Mouse (Mus musculus): ENCODE measurements at regions not wholly inside any gene's neighbourhood (a gene's known extent, or its start where the extent isn't known, plus 50 kb on each side); places are given as distances from the start of the nearest gene placed in this dataset.

GRCm38 (mm10) chr2:45534806-45535205, 417.6 kb upstream of the Zeb2 start:
- TF ChIP-seq POLR2A (IDR thresholded peaks at IDR 0.05; ENCODE audit: borderline replicate concordance, extremely low read depth, low read depth, low read length) (no peak), CTCF (IDR thresholded peaks at IDR 0.05; ENCODE audit: insufficient read depth, low read length) (no peak)
- WGBS = 52% methylated on average over 5 of the region's 5 CpGs
- DNase-seq = no peak
- H3K4me1 ChIP-seq (ENCODE audit: control insufficient read depth, insufficient read depth, low read length) = no peaks in the 10 kb centered on the region
- H3K4me3 ChIP-seq (replicated peaks; ENCODE audit: extremely low read depth, low read depth, low read length) = no peak overlapping the region

- H3K4me3 ChIP-seq (replicated peaks; ENCODE audit: extremely low read depth, low read depth, low read length) = no peak overlapping the region
- TF ChIP-seq CTCF (IDR thresholded peaks at IDR 0.05; ENCODE audit: insufficient read depth, low read length) (no peak), POLR2A (IDR thresholded peaks at IDR 0.05; ENCODE audit: borderline replicate concordance, extremely low read depth, low read depth, low read length) (no peak)
- no peaks in the 10 kb centered on the region; the same call in 1 of the 2 replicates for H3K4me1 ChIP-seq (ENCODE audit: control insufficient read depth, insufficient read depth, low read length)
- no peak for DNase-seq
- WGBS = 77% methylated on average over 5 of the region's 5 CpGs
Measured at GRCm38 (mm10) chr2:45522310-45522709, 405.1 kb upstream of the Zeb2 start.

- no peak overlapping the region for H3K4me3 ChIP-seq (replicated peaks; ENCODE audit: extremely low read depth, low read depth, low read length)
- WGBS = 56% methylated on average over 4 of the region's 4 CpGs
- no peaks in the 10 kb centered on the region; the same call in 1 of the 2 replicates for H3K4me1 ChIP-seq (ENCODE audit: control insufficient read depth, insufficient read depth, low read length)
- no peak for DNase-seq
- no peak for TF ChIP-seq CTCF (IDR thresholded peaks at IDR 0.05; ENCODE audit: insufficient read depth, low read length)
- TF ChIP-seq POLR2A (IDR thresholded peaks at IDR 0.05; ENCODE audit: borderline replicate concordance, extremely low read depth, low read depth, low read length) = no peak
Measured at GRCm38 (mm10) chr2:45519550-45520152, 402.5 kb upstream of the Zeb2 start.

- TF ChIP-seq POLR2A (IDR thresholded peaks at IDR 0.05; ENCODE audit: borderline replicate concordance, extremely low read depth, low read depth, low read length) (no peak), CTCF (IDR thresholded peaks at IDR 0.05; ENCODE audit: insufficient read depth, low read length) (no peak)
- no peak for DNase-seq
- H3K4me3 ChIP-seq (replicated peaks; ENCODE audit: extremely low read depth, low read depth, low read length) = no peak overlapping the region
- 33% methylated on average over 4 of the region's 4 CpGs for WGBS
- no peaks in the 10 kb centered on the region; the same call in 1 of the 2 replicates for H3K4me1 ChIP-seq (ENCODE audit: control insufficient read depth, insufficient read depth, low read length)
Measured at GRCm38 (mm10) chr2:45514290-45515180, 397.3 kb upstream of the Zeb2 start.

GRCm38 (mm10) chr2:45512852-45513251, 395.7 kb upstream of the Zeb2 start:
- DNase-seq = no peak
- Histone ChIP-seq H3K4me1 (ENCODE audit: control insufficient read depth, insufficient read depth, low read length) (no peaks in the 10 kb centered on the region; the same call in 1 of the 2 replicates), H3K4me3 (replicated peaks; ENCODE audit: extremely low read depth, low read depth, low read length) (no peak overlapping the region)
- no peak for TF ChIP-seq POLR2A (IDR thresholded peaks at IDR 0.05; ENCODE audit: borderline replicate concordance, extremely low read depth, low read depth, low read length)
- no peak for TF ChIP-seq CTCF (IDR thresholded peaks at IDR 0.05; ENCODE audit: insufficient read depth, low read length)

- DNase-seq = no peak
- Histone ChIP-seq H3K4me1 (ENCODE audit: control insufficient read depth, insufficient read depth, low read length) (no peaks in the 10 kb centered on the region; the same call in 1 of the 2 replicates), H3K4me3 (replicated peaks; ENCODE audit: extremely low read depth, low read depth, low read length) (no peak overlapping the region)
- WGBS = 86% methylated on average over 3 of the region's 3 CpGs
- no peak for TF ChIP-seq POLR2A (IDR thresholded peaks at IDR 0.05; ENCODE audit: borderline replicate concordance, extremely low read depth, low read depth, low read length)
Measured at GRCm38 (mm10) chr2:45511791-45512190, 394.6 kb upstream of the Zeb2 start.

- WGBS = 87% methylated on average over 4 of the region's 4 CpGs
- no peaks in the 10 kb centered on the region for H3K4me1 ChIP-seq (ENCODE audit: control insufficient read depth, insufficient read depth, low read length)
- DNase-seq = no peak
- H3K4me3 ChIP-seq (replicated peaks; ENCODE audit: extremely low read depth, low read depth, low read length) = no peak overlapping the region
- TF ChIP-seq CTCF (IDR thresholded peaks at IDR 0.05; ENCODE audit: insufficient read depth, low read length) = no peak
Measured at GRCm38 (mm10) chr2:45504468-45504867, 387.3 kb upstream of the Zeb2 start.

GRCm38 (mm10) chr2:45493656-45494055, 376.5 kb upstream of the Zeb2 start:
- TF ChIP-seq POLR2A (IDR thresholded peaks at IDR 0.05; ENCODE audit: borderline replicate concordance, extremely low read depth, low read depth, low read length) (no peak), CTCF (IDR thresholded peaks at IDR 0.05; ENCODE audit: insufficient read depth, low read length) (no peak)
- DNase-seq = no peak
- WGBS = 73% methylated on average over 2 of the region's 2 CpGs

GRCm38 (mm10) chr2:45486530-45486929, 369.3 kb upstream of the Zeb2 start:
- no peaks in the 10 kb centered on the region for H3K4me1 ChIP-seq (ENCODE audit: control insufficient read depth, insufficient read depth, low read length)
- no peak for TF ChIP-seq CTCF (IDR thresholded peaks at IDR 0.05; ENCODE audit: insufficient read depth, low read length)
- no peak for TF ChIP-seq POLR2A (IDR thresholded peaks at IDR 0.05; ENCODE audit: borderline replicate concordance, extremely low read depth, low read depth, low read length)
- no peak for DNase-seq
- 84% methylated on average over 5 of the region's 5 CpGs for WGBS
- H3K4me3 ChIP-seq (replicated peaks; ENCODE audit: extremely low read depth, low read depth, low read length) = no peak overlapping the region

More at GRCm38 (mm10) chr2:45493656-45494055, 376.5 kb upstream of the Zeb2 start:
- H3K4me3 ChIP-seq (replicated peaks; ENCODE audit: extremely low read depth, low read depth, low read length) = no peak overlapping the region
- H3K4me1 ChIP-seq (ENCODE audit: control insufficient read depth, insufficient read depth, low read length) = no peaks in the 10 kb centered on the region

- no peak for DNase-seq
- no peak for TF ChIP-seq CTCF (IDR thresholded peaks at IDR 0.05; ENCODE audit: insufficient read depth, low read length)
- no peak for TF ChIP-seq POLR2A (IDR thresholded peaks at IDR 0.05; ENCODE audit: borderline replicate concordance, extremely low read depth, low read depth, low read length)
- no peaks in the 10 kb centered on the region for H3K4me1 ChIP-seq (ENCODE audit: control insufficient read depth, insufficient read depth, low read length)
Measured at GRCm38 (mm10) chr2:45485477-45485876, 368.3 kb upstream of the Zeb2 start.

More at GRCm38 (mm10) chr2:45485477-45485876, 368.3 kb upstream of the Zeb2 start:
- no peak overlapping the region for H3K4me3 ChIP-seq (replicated peaks; ENCODE audit: extremely low read depth, low read depth, low read length)
- 85% methylated on average over 10 of the region's 10 CpGs for WGBS

All from lung, adult 2 months (tissue).